ENCODE assay signal across 13 mouse cellular contexts in the genomic region with DNA sequence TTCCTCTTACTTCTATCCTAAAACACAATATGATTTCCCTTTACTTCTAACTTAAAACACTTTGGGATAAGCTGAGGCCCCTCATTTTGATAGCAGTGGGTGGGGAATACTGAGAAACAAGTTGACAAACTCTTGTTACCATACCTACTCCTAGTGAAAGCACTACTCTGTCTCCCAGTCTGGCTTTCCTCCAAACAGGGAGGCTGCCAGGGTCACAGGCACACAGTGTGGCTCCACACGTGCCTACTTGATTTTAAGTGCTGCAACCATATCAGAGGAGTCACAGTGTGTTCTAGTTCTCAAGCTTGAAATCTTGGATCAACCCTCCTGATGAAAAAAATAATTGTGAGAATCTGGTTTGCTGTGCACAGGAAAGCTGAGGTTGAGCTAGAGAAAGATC.
DNase-seq lines count a peak whose midpoint lies in the region.
"Had no signal": no experiment of that assay in that cellular context is flagged by ENCODE, and none has a peak within 500 bp of the region (broad histone marks: within the 10 kb centered on the region; RNA-seq: fewer than 3 reads in every experiment).

No protein-coding gene starts in this region.

- peak; percentile 13 for DNase-seq in adrenal gland, postnatal 14 days
- no peak for DNase-seq in adrenal gland, postnatal 25 days
- peak; percentile 7 to 8 for DNase-seq in heart, adult 18-20 months
- DNase-seq in heart, postnatal 25 days (ENCODE audit: low spot score): no peak
- DNase-seq in heart, postnatal 4 days: peak; percentile 31
- DNase-seq in heart, adult 8-10 months (ENCODE audit: low spot score): no peak
- DNase-seq: adrenal gland, adult 8-10 months; cerebellum, adult 11 months; cerebellum, adult 2 months; cerebellum, adult 9-11 months; gastrocnemius, adult 2 months; gastrocnemius, postnatal 25 days; kidney, adult 2 months had no signal

- intact Hi-C loops in heart, postnatal 25 days (cut with DNase I): no loop called here

Comparison
In these comparisons a context has a peak if more than half of its experiments do, and no peak if none do; other contexts are left out.
1. DNase-seq: peak in adrenal gland, postnatal 14 days (single experiment), heart, adult 18-20 months (2 of 2) and heart, postnatal 4 days (single experiment); none in adrenal gland, postnatal 25 days (single experiment), heart, postnatal 25 days (single experiment) and heart, adult 8-10 months (single experiment).